Mouse (Mus musculus) heart, postnatal 14 days (tissue): Measurements from ENCODE around the gene Col9a3. TPM values are rescaled to one million over a fixed set of nuclear protein-coding genes. Genes with fewer than 3 reads are reported as not detected.
A peak's percentile ranks its signal among the peaks of the same experiment; 100 is the strongest.

Source experiments
- DNase-seq, 2 experiments: peaks; one replicate each; pipeline ENCODE4 v3.0.0; 2021 to 2022
- intact Hi-C: fragments of 180-260 bp; cut with DNase I; formaldehyde crosslinking; loops from one replicate; pipeline ENCODE4 v1.15.1; 2025
- long read RNA-seq, 2 experiments: library from polyadenylated mRNA; stranded (forward); transcript quantifications; one replicate each; pipeline ENCODE4 v2.0.0; 2021
- total RNA-seq, 2 experiments: library from RNA; stranded (reverse); gene quantifications; 2 replicates each; pipeline ENCODE4 v1.2.3; 2021

Col9a3 gene
- total RNA-seq: under 1 TPM; 0.46 to 0.50 TPM
- long read RNA-seq, experiment 1, partial matches to known transcripts: 1 of 1 reads
- long read RNA-seq, experiment 1, other reads (novel, unspliced or antisense): 0 of 1 reads
- long read RNA-seq, experiment 2: 0 reads

GRCm38 (mm10) chr2:180597490-180597889 lies at the start of gene Col9a3:
Gene Col9a3 (plus strand): TSS chr2:180597790.
- intact Hi-C loops: no loop called here
- no peak for DNase-seq

GRCm38 (mm10) chr2:180552340-180552739 lies 45.2 kb upstream of the Col9a3 start:
- intact Hi-C loops: no loop called here
- DNase-seq: no peak

DNA sequence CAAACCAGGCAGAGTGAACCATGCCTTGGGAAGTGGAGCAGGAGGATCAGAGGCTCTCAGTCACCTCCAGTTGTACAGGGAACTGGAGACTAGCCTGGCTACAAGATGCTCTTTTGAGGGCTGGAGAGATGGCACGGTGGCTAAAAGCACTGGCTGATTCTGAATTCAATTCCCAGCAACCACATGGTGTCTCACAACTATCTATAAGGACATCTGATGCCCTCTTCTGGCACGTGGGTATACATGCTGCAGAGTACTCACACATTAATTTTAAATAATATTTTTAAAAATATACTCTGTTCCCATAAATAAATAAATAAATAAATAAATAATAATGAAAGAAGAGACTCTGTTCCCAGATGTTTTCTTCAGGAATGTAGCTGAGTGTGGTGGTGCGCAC lies 42.4 kb upstream of the Col9a3 start:
- intact Hi-C loops: no loop called here

GRCm38 (mm10) chr2:180556470-180556869 lies 41.1 kb upstream of the Col9a3 start:
- DNase-seq: no peak
- intact Hi-C loops: no loop called here

More for the DNA sequence above, 42.4 kb upstream of the Col9a3 start:
- DNase-seq: no peak

- intact Hi-C loops: loop anchor here (1.0 kb wide), 1 partner anchor 87 kb away; no protein-coding TSS in a partner anchor
These were observed 37.3 kb upstream of the Col9a3 start for GRCm38 (mm10) chr2:180560245-180560644.

GRCm38 (mm10) chr2:180562146-180562545 lies 35.4 kb upstream of the Col9a3 start:
- no peak for DNase-seq
- intact Hi-C loops: no loop called here

More at GRCm38 (mm10) chr2:180560245-180560644, 37.3 kb upstream of the Col9a3 start:
- no peak for DNase-seq

DNA sequence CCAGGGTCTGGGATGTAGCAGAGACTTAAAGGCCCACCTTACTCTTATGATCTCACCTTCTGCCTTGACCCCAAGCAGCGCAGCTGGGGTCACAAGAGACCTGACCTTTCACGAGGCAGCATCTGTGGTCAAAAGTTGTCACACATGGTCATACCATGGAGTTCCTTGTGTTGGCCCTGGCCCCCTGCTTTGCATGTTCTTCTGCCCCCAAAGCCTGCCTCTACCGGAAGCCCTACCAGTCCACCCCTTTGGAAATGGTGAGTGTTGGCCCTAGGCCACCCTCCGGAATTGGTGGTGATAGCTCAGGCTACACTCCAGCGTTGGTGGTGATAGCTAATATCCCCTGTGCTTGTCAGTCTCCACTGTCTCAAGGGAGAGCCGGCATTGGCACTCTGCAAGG lies 34.3 kb upstream of the Col9a3 start:
- DNase-seq: no peak
- intact Hi-C loops: no loop called here

DNA sequence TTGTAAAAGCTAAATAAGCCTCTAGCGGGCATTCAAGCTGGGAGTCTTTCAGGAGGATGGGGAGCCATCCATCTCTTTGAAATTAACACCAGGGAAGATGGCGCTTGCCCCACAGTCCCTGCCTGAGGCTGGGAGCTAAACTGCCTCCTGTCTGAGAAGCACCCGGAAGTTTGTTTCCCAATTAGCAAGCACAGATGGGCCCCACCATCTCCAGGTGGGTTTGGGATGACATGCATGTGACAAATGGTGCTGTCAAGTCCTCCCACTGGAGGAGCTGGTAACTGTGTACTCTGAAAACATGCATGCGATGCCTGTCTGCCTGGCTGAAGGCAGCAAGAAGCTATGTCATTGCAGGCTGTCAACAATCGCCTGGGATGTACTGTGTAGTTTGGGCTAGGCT lies 33.7 kb upstream of the Col9a3 start:
- intact Hi-C loops: no loop called here
- DNase-seq: no peak

DNA sequence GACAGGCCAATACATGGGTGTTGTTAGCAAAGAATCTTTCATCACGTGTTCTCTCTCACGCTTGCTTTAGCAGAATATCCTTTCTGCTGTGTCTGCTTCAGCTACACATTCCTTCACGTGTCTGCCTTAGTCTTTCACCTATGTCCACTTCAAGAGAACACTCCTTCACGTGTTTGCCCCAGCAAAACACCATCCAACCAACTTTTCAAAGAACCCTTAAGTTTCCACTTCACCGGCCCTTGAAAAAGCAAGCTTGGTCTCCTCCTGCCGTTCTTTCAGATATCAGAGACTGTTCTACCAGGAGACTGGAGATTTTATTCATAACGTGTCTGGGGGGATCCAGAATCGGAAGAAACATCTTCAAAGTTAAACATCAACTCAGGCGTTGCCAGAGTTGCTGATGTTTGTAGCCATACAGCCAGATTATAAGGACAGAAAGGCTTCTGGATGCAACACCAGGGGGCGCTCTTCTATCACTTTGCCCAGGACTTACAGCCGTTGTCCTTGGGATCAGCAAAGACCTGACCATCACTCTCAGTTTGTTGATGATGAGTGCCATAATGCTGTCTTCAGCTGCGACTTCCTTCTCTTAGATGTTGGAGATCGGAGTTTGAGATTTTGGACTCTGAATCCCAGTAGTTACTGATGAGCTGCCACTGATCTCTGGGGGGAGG lies 31.2 kb upstream of the Col9a3 start:
- intact Hi-C loops: no loop called here
- DNase-seq: peak; percentile 64 to 74

GRCm38 (mm10) chr2:180569028-180569643 lies 28.5 kb upstream of the Col9a3 start:
- intact Hi-C loops: no loop called here
- peak; percentile 70 to 75 for DNase-seq

GRCm38 (mm10) chr2:180576482-180576881 lies 21.1 kb upstream of the Col9a3 start:
- intact Hi-C loops: loop anchor here (5.0 kb wide), 1 partner anchor 299 kb away; no protein-coding TSS in a partner anchor
- DNase-seq: no peak

- peak; percentile 78 to 84 for DNase-seq
- intact Hi-C loops: loop anchor here (1.0 to 5.0 kb wide), 3 partner anchors 105 to 301 kb away; no protein-coding TSS in a partner anchor
These were observed 18.9 kb upstream of the Col9a3 start for GRCm38 (mm10) chr2:180578686-180579085.

DNA sequence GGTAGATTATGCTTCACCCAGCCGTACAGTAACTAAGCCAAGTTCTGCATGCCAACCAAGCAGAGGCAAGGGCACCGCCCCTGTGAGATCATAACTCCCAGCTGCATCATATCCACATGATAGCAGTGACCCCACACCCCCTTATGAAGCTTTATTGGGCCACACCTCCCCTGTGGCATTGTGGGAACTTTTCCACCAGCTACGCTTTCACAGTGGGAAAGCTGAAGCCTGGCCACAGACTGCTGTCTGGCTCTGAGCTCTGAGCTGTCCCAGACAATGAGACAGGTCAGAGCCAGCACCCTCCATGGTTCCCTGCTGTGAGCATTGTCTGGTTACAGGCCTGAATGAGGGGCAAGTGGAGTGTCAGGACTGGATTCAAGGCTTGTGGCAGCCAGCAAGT lies 16.6 kb upstream of the Col9a3 start, which contains the start of gene Mrgbp:
Mrgbp (plus strand) TSS at position 303 of the 400 bp plus-strand sequence.
- peak in 1 of 2 experiments; percentile 26 for DNase-seq
- intact Hi-C loops: loop anchor here (2.0 kb wide), 1 partner anchor 198 kb away; no protein-coding TSS in a partner anchor

DNA sequence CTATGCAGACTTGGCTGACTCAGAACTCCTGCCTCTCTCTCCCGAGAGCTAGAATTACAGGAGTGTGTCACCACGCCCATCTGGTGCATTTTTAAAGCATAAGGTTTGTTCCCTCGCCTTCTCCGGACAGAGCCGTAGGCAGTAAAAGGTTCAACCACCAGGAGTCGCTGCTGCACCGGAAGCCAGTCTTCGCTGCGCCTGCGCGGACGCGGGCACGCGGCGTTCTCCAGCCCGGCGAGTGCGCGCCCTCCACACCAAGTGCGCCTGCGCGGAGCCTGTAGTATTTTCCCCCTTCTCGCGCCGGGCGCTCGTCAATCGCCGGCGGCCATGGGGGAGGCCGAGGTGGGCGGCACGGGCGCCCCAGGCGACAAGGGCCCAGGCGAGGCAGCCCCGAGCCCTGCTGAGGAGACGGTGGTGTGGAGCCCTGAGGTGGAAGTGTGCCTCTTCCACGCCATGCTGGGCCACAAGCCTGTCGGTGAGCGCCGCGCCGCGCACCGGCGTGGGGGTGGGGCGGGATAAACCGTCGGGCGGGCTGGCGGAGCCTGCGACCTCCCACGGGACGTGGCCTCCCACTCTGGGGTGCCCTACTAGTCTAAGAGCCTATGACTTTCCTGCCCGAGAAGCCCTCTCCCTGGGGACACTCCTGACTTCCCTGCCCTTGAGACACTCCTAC lies 15.0 kb upstream of the Col9a3 start:
- peak; percentile 99 for DNase-seq
- intact Hi-C loops: loop anchor here (1.0 kb wide), 1 partner anchor 163 kb away; no protein-coding TSS in a partner anchor

DNA sequence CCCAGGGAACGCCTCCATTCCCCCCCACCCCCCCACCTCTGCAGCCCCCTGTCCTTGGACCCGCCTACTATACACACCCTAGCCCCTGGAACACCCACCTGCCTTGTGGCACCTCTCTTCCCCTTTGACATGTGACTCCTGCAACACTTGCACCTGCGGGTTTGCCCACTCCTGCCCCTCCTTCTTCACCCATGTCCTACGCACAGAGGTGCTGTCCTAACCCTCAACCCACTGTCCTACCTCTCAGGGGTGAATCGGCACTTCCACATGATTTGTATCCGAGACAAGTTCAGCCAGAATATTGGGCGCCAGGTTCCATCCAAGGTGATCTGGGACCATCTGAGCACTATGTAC lies 14.5 kb upstream of the Col9a3 start:
- no peak for DNase-seq
- intact Hi-C loops: no loop called here

DNA sequence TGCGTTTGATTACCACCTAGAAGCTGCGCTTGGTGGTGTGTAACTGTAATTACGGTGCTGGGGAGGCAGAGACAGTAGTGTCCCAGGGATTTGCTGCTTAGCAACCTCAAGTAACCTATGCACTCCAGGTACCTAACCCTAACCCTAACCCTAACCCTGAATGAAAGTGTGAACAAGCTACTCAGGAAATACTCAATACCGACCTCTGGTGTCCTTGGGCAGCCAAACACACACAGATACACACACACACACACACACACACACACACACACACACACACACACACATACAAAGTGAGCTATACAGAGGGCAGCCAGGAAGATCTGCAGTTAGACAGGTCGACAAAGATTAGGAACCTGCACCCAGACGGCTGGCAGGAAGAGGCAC lies 8.9 kb upstream of the Col9a3 start:
- no peak for DNase-seq

GRCm38 (mm10) chr2:180589123-180589831 lies 8.3 kb upstream of the Col9a3 start, which contains the start of gene Ogfr:
Gene Ogfr (plus strand): TSS chr2:180589245.
- intact Hi-C loops: loop anchor here (5.0 kb wide), 1 partner anchor 88 kb away; no protein-coding TSS in a partner anchor
- peak; percentile 87 to 90 for DNase-seq

More for the DNA sequence above, 8.9 kb upstream of the Col9a3 start:
- intact Hi-C loops: loop anchor here (5.0 kb wide), 1 partner anchor 89 kb away; no protein-coding TSS in a partner anchor

DNA sequence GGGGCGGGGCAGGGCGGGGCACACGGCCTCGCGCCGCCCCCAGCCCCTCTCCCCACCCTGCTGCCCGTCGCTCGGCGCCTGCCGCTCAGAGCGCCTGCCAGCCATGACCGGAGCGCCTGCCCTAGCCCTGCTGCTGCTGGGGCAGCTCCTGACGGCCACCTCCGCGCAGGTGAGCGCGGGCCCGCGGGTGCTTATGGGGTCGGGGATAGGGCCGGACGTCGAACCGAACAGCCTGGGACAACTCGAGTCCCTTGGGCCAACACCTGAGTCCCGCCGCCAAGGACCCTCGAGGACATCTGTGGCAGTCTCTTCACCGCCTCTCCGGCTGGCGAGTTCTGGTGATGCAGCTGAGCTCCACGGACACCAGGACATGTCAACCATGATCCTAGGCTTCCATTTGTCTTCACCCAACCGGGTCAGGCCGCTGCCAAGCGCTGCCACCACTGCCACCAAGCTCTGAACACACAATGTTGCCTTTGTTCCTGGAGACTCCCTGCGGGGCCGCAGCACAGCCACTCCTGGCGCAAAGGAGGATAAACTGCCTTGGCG lies 641 bp downstream of the Col9a3 start:
- intact Hi-C loops: no loop called here
- no peak for DNase-seq

- no peak for DNase-seq
- intact Hi-C loops: no loop called here
These were observed 3.0 kb downstream of the Col9a3 start for GRCm38 (mm10) chr2:180600569-180601021.

GRCm38 (mm10) chr2:180604781-180605180 lies 7.2 kb downstream of the Col9a3 start:
- intact Hi-C loops: no loop called here
- no peak for DNase-seq
